Comparison of ENCODE assay signal across 16 mouse cellular contexts in the genomic region with DNA sequence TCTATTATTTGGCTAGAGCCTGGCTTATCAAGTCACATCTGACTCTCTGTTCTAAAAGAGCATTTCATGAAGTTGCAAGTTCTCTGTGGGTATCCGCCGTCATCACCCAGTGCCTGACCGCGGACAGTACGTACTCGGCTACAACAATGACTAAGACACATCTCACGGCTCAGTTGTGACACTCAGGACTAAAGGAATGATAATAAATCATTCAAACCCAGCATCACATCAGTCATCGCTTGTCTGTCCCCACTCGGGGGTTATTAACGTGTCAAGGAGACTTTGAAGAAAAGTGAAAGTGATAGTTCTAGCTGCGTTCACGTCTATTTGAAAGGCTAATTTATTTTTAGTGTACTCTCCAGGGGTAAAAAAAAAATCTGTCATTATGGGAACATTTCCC.
DNase-seq lines count a peak whose midpoint lies in the region; ATAC-seq and TF ChIP-seq lines count a peak whose summit lies in the region.
"Had no signal": no experiment of that assay in that cellular context is flagged by ENCODE, and none has a peak within 500 bp of the region (broad histone marks: within the 10 kb centered on the region; RNA-seq: fewer than 3 reads in every experiment).

No protein-coding gene starts in this region.

- no peak overlapping the region for H3K27ac ChIP-seq in forebrain, embryonic 14.5 days (ENCODE audit: low read depth, low read length)
- no peak overlapping the region for H3K27ac ChIP-seq in forebrain, embryonic 12.5 days
- H3K27ac ChIP-seq in thymus, adult 2 months (ENCODE audit: control insufficient read depth, insufficient read depth, low read length) = no peak overlapping the region
- H3K27ac ChIP-seq: embryonic facial prominence, embryonic 12.5 days; hindbrain, embryonic 12.5 days; limb, embryonic 15.5 days; neural tube, embryonic 13.5 days had no signal

- H3K4me3 ChIP-seq in forebrain, embryonic 14.5 days (ENCODE audit: low read depth, low read length) = no peak overlapping the region
- H3K4me3 ChIP-seq in forebrain, embryonic 12.5 days (replicated peaks) = no peak overlapping the region
- H3K4me3 ChIP-seq in thymus, adult 2 months (ENCODE audit: control insufficient read depth, insufficient read depth, low read length) = peak overlapping the region; percentile 14; the same call in 1 of the 2 replicates
- H3K4me3 ChIP-seq: embryonic facial prominence, embryonic 12.5 days; hindbrain, embryonic 12.5 days; limb, embryonic 15.5 days; neural tube, embryonic 13.5 days had no signal

- H3K36me3 ChIP-seq in forebrain, embryonic 14.5 days (ENCODE audit: control insufficient read depth, insufficient read depth, low read length) = no peaks in the 10 kb centered on the region
- H3K36me3 ChIP-seq in forebrain, embryonic 12.5 days (replicated peaks) = no peaks in the 10 kb centered on the region
- H3K36me3 ChIP-seq in thymus, adult 2 months (ENCODE audit: control insufficient read depth, insufficient read depth, low read length) = no peaks in the 10 kb centered on the region
- H3K36me3 ChIP-seq: embryonic facial prominence, embryonic 12.5 days; hindbrain, embryonic 12.5 days; limb, embryonic 15.5 days; neural tube, embryonic 13.5 days had no signal

- 75% methylated on average over 12 of the region's 12 CpGs for WGBS in forebrain, embryonic 14.5 days
- WGBS in forebrain, embryonic 12.5 days = 85% methylated on average over 12 of the region's 12 CpGs
- WGBS in thymus, adult 2 months = 37% methylated on average over 12 of the region's 12 CpGs

- TF ChIP-seq POLR2A in thymus, adult 2 months (IDR thresholded peaks at IDR 0.05; ENCODE audit: control insufficient read depth, extremely low read depth, insufficient read depth, low read length, poor library complexity) = no peak

- H3K4me1 ChIP-seq in forebrain, embryonic 14.5 days (ENCODE audit: control insufficient read depth, insufficient read depth, low read length) = no peaks in the 10 kb centered on the region
- peaks cover 2% of the 10 kb centered on the region; the same call in 1 of the 2 replicates for H3K4me1 ChIP-seq in forebrain, embryonic 12.5 days
- no peaks in the 10 kb centered on the region; the same call in 1 of the 2 replicates for H3K4me1 ChIP-seq in thymus, adult 2 months (replicated peaks; ENCODE audit: control insufficient read depth, insufficient read depth, low read length)
- H3K4me1 ChIP-seq: hindbrain, embryonic 12.5 days; neural tube, embryonic 13.5 days had no signal

- ATAC-seq in forebrain, embryonic 14.5 days = no peak
- no peak for ATAC-seq in forebrain, embryonic 12.5 days (ENCODE audit: low FRiP score)
- peak; percentile 69 for ATAC-seq in common myeloid progenitor, adult 5-6 weeks (replicated peaks; ENCODE audit: low read depth, poor library complexity, severe bottlenecking)
- ATAC-seq: intestine, postnatal 0 days had no signal

- peak; percentile 13 for DNase-seq in forebrain, embryonic 14.5 days (ENCODE audit: low spot score)
- no peak for DNase-seq in thymus, adult 2 months
- no peak for DNase-seq in thymus, postnatal 14 days
- DNase-seq in ovary, adult 18-20 months (ENCODE audit: low spot score) = no peak
- DNase-seq in kidney, postnatal 36 days = no peak
- DNase-seq: cerebellum, postnatal 14 days; liver, postnatal 0 days; spleen, adult 18-20 months; thymus, postnatal 36 days had no signal

- H3K9ac ChIP-seq in forebrain, embryonic 14.5 days (ENCODE audit: low read length) = no peak overlapping the region
- no peak overlapping the region for H3K9ac ChIP-seq in forebrain, embryonic 12.5 days
- H3K9ac ChIP-seq: embryonic facial prominence, embryonic 12.5 days; hindbrain, embryonic 12.5 days; limb, embryonic 15.5 days; liver, postnatal 0 days; neural tube, embryonic 13.5 days had no signal

- no peaks in the 10 kb centered on the region for H3K9me3 ChIP-seq in forebrain, embryonic 14.5 days (replicated peaks; ENCODE audit: control insufficient read depth, low read length)
- H3K9me3 ChIP-seq in forebrain, embryonic 12.5 days = no peaks in the 10 kb centered on the region
- H3K9me3 ChIP-seq: embryonic facial prominence, embryonic 12.5 days; hindbrain, embryonic 12.5 days; limb, embryonic 15.5 days; neural tube, embryonic 13.5 days had no signal

- no peaks in the 10 kb centered on the region for H3K27me3 ChIP-seq in forebrain, embryonic 14.5 days (replicated peaks; ENCODE audit: control insufficient read depth, insufficient read depth, low read length)
- no peaks in the 10 kb centered on the region for H3K27me3 ChIP-seq in forebrain, embryonic 12.5 days
- H3K27me3 ChIP-seq in thymus, adult 2 months (ENCODE audit: control insufficient read depth, insufficient read depth, low read length) = no peaks in the 10 kb centered on the region
- H3K27me3 ChIP-seq: embryonic facial prominence, embryonic 12.5 days; hindbrain, embryonic 12.5 days; limb, embryonic 15.5 days; neural tube, embryonic 13.5 days had no signal

- H3K4me2 ChIP-seq in forebrain, embryonic 14.5 days (ENCODE audit: low read length) = no peak overlapping the region
- H3K4me2 ChIP-seq in forebrain, embryonic 12.5 days = no peak overlapping the region
- H3K4me2 ChIP-seq: embryonic facial prominence, embryonic 12.5 days; hindbrain, embryonic 12.5 days; limb, embryonic 15.5 days; neural tube, embryonic 13.5 days had no signal

- no peak for TF ChIP-seq CTCF in thymus, adult 2 months (IDR thresholded peaks at IDR 0.05; ENCODE audit: borderline replicate concordance, control insufficient read depth, extremely low read depth, insufficient read depth, low read length, poor library complexity)
